Mouse (Mus musculus) megakaryocyte, embryonic 14.5 days (primary cell): ENCODE results near the gene Adamts20. TPM values are rescaled to one million over a fixed set of nuclear protein-coding genes. Genes with fewer than 3 reads are reported as not detected.
"Not testable (repeated sequence)": the region's sequence is repeated elsewhere in the genome, so short reads cannot be mapped to it uniquely, and the experiment has no call there.

Source experiments
- H3K27me3 ChIP-seq: replicated peaks from 2 replicates; pipeline ENCODE3; 2012; ENCODE audit warnings: inconsistent platforms
- H3K36me3 ChIP-seq: replicated peaks from 2 replicates; pipeline ENCODE3; 2012; ENCODE audit warnings: low read length, inconsistent platforms, mixed read lengths
- H3K4me1 ChIP-seq: 2 replicates; pipeline ENCODE4 v1.6.1; 2012; ENCODE audit warnings: inconsistent platforms
- H3K4me3 ChIP-seq: replicated peaks from 2 replicates; pipeline ENCODE3; 2012; ENCODE audit warnings: moderate library complexity, mild to moderate bottlenecking, inconsistent platforms
- H3K9me3 ChIP-seq: 2 replicates; pipeline ENCODE4 v1.6.1; 2012; ENCODE audit warnings: inconsistent platforms
- FLI1 ChIP-seq: IDR thresholded peaks from 2 replicates; pipeline ENCODE4 v1.6.1; 2012; ENCODE audit warnings: low read length, inconsistent platforms, mixed read lengths
- GATA1 ChIP-seq: IDR thresholded peaks from 3 replicates; pipeline ENCODE4 v1.6.1; 2012; ENCODE audit warnings: mixed read lengths, low read length, inconsistent platforms, borderline replicate concordance
- polyA plus RNA-seq: library from polyadenylated mRNA; stranded (reverse); fragments of >175 nt; gene quantifications from 2 replicates; pipeline ENCODE4 v1.2.3, GENCODE M21; 2012; ENCODE audit warnings: low replicate concordance; ENCODE audit not compliant: insufficient read depth

Gene Adamts20
- polyA plus RNA-seq, 1 experiment, result 0.39 TPM

DNA sequence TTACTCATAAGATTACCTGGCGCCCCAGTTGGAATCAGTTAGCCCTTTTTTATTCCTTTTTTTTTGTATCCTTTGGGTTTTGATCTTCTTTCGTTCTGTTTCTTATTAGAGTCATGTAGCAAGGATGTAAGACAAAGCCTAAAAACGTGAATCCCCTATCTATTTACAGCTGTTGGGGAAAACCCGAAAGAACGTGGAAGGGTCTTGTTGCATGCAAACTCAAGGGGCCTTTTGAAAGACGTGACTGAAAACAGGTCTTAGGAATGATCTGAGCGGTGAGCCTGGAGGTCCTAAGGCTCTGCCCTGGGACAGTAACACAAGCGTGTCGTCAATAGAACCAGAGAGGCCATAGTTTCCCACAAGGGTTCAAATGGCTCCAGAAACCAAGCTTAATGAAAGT lies 46.1 kb downstream of the Adamts20 start:
- Histone ChIP-seq H3K4me1 (no peaks in the 10 kb centered on the region), H3K4me3 (no peak overlapping the region), H3K9me3 (no peaks in the 10 kb centered on the region), H3K27me3 (peaks cover 6% of the 10 kb centered on the region), H3K36me3 (no peaks in the 10 kb centered on the region)
- no peak for TF ChIP-seq GATA1
- no peak for TF ChIP-seq FLI1

DNA sequence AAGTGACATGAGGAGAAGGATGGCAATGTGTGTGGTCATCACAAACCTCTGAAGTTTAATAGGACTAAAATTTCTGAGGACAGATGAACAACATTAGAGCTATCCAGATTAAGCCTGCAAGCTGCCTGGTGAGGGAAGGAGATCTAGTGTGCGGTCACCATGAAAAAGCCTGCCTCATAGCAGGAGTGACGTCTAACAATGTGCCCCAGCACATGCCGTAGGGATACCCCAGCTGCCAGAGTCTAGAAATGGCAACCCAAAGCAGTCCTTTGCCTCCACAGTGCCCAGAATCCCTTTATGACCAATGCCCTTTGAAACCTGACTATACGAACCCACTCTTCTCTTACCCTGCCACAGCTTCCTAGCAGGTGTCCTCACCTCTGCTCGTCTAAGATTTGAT lies 46.8 kb downstream of the Adamts20 start:
- H3K9me3 ChIP-seq, result no peaks in the 10 kb centered on the region
- no peaks in the 10 kb centered on the region for H3K4me1 ChIP-seq
- H3K27me3 ChIP-seq, result peaks cover 5% of the 10 kb centered on the region
- no peaks in the 10 kb centered on the region for H3K36me3 ChIP-seq
- TF ChIP-seq GATA1, result no peak
- no peak for TF ChIP-seq FLI1
- no peak overlapping the region for H3K4me3 ChIP-seq

GRCm38 (mm10) chr15:94417216-94418155 lies 47.7 kb downstream of the Adamts20 start:
- TF ChIP-seq FLI1, result no peak
- H3K36me3 ChIP-seq, result no peaks in the 10 kb centered on the region
- H3K4me1 ChIP-seq, result no peaks in the 10 kb centered on the region
- H3K9me3 ChIP-seq, result no peaks in the 10 kb centered on the region
- no peak overlapping the region for H3K4me3 ChIP-seq
- peaks cover 3% of the 10 kb centered on the region for H3K27me3 ChIP-seq

DNA sequence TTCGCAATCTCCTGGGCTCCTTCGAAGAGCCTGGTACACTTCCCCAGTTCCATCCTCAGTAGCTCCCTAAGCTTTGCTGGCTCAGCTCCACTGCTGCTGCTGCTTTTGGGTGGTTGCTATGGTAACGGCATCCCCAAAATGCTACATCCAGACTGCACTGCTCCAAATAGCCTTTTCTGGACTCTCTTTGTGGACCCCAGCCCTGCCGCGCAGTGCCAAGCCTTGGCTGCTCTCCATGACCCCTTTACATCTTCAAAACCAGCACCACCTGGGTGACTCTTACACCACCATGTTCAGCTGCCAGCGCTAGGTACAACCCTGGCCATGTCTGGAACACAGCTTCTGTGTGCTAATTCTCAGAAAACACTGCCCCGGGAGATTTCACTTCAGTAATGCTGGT lies 55.4 kb downstream of the Adamts20 start:
- Histone ChIP-seq H3K36me3 (no peaks in the 10 kb centered on the region), H3K4me3 (no peak overlapping the region), H3K9me3 (no peaks in the 10 kb centered on the region), H3K27me3 (peaks cover 28% of the 10 kb centered on the region), H3K4me1 (no peaks in the 10 kb centered on the region)
- TF ChIP-seq GATA1 (no peak), FLI1 (no peak)

DNA sequence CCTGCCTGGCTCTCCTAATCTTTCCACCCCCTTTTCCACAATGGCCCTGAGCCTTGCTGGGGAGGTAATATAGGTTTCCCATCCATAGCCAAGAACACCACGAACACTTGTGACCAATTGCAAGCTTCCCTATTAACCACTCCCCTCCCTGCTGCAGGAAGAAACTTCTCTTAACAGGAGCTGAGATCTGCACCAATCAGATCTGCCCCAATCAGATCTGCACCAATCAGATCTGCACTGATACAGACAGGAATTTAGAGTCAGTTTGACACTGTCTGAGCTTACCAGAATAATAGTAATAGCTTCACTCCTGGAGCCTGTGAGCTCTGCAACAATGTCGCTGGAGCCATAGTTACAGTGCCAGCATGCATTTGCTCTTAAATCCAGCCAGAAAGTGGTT lies 58.9 kb downstream of the Adamts20 start:
- Histone ChIP-seq H3K4me1 (peaks cover 20% of the 10 kb centered on the region), H3K27me3 (peaks cover 59% of the 10 kb centered on the region), H3K9me3 (peaks cover 2% of the 10 kb centered on the region; the same call in 1 of the 2 replicates), H3K4me3 (peak overlapping the region; percentile 0), H3K36me3 (no peaks in the 10 kb centered on the region)
- TF ChIP-seq GATA1 (no peak), FLI1 (no peak)

GRCm38 (mm10) chr15:94404071-94404545 lies 61.1 kb downstream of the Adamts20 start:
- Histone ChIP-seq H3K27me3 (peaks cover 54% of the 10 kb centered on the region), H3K4me3 (peak overlapping the region; percentile 92), H3K36me3 (no peaks in the 10 kb centered on the region), H3K4me1 (peaks cover 20% of the 10 kb centered on the region), H3K9me3 (peaks cover 2% of the 10 kb centered on the region; the same call in 1 of the 2 replicates)
- no peak for TF ChIP-seq FLI1
- no peak for TF ChIP-seq GATA1

GRCm38 (mm10) chr15:94403461-94404070 lies 61.7 kb downstream of the Adamts20 start:
- Histone ChIP-seq H3K4me3 (peak overlapping the region; percentile 92), H3K36me3 (no peaks in the 10 kb centered on the region), H3K4me1 (peaks cover 20% of the 10 kb centered on the region), H3K27me3 (peaks cover 52% of the 10 kb centered on the region), H3K9me3 (peaks cover 2% of the 10 kb centered on the region; the same call in 1 of the 2 replicates)
- TF ChIP-seq FLI1 (no peak), GATA1 (no peak)

DNA sequence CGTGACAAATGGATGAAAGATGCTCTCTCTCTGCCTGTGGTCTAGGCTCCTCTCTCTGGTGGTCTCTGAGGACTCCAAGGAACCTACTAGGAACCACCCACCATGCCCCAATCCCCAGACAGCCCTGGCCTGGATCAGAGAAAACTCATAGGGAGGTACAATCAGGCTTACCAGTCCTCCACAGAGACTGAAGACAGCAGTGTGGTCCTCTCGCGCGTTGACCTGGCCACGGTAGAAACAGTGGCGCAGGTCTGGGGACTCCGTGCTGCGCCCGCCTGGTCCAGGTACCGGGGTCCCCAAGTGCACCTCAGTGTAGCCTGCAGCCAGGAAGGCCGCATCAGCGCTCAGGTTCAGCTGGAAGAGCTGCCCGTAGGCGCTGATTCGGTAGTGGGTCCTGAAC lies 62.2 kb downstream of the Adamts20 start:
- Histone ChIP-seq H3K4me3 (peak overlapping the region; percentile 53), H3K9me3 (peaks cover 2% of the 10 kb centered on the region; the same call in 1 of the 2 replicates), H3K36me3 (no peaks in the 10 kb centered on the region), H3K4me1 (peaks cover 20% of the 10 kb centered on the region), H3K27me3 (peaks cover 51% of the 10 kb centered on the region)
- no peak for TF ChIP-seq GATA1
- no peak for TF ChIP-seq FLI1

GRCm38 (mm10) chr15:94392737-94393136 lies 72.5 kb downstream of the Adamts20 start:
- H3K4me3 ChIP-seq, result no peak overlapping the region
- H3K36me3 ChIP-seq, result no peaks in the 10 kb centered on the region
- H3K4me1 ChIP-seq, result no peaks in the 10 kb centered on the region
- TF ChIP-seq GATA1 (no peak), FLI1 (no peak)
- no peaks in the 10 kb centered on the region for H3K9me3 ChIP-seq
- H3K27me3 ChIP-seq, result no peaks in the 10 kb centered on the region

GRCm38 (mm10) chr15:94390127-94390526 lies 75.1 kb downstream of the Adamts20 start:
- H3K9me3 ChIP-seq, H3K4me3 ChIP-seq, H3K27me3 ChIP-seq: not testable (repeated sequence)

More at GRCm38 (mm10) chr15:94390127-94390526, 75.1 kb downstream of the Adamts20 start:
- not testable (repeated sequence) for H3K4me1 ChIP-seq, H3K36me3 ChIP-seq
